Mouse (Mus musculus) thymus, postnatal 4 days (tissue): ENCODE measurements around the gene Ptges.
A peak's percentile ranks its signal among the peaks of the same experiment; 100 is the strongest.
"Not testable (repeated sequence)": the region's sequence is repeated elsewhere in the genome, so short reads cannot be mapped to it uniquely, and the experiment has no call there.

Source experiments
- DNase-seq: peaks from one replicate; pipeline ENCODE4 v3.0.0; 2021

Gene Ptges

GRCm38 (mm10) chr2:30929483-30930045 lies at the start of gene Ptges:
Ptges (minus strand) TSS chr2:30929863.
- peak; percentile 82 for DNase-seq

GRCm38 (mm10) chr2:30967352-30968327 lies 38.0 kb upstream of the Ptges start, which contains the start of gene Tor1a:
Tor1a (minus strand) TSS chr2:30967933.
- peak; percentile 89 for DNase-seq

GRCm38 (mm10) chr2:30966826-30967225 lies 37.2 kb upstream of the Ptges start:
- DNase-seq: peak; percentile 24

- no peak for DNase-seq
Measured at GRCm38 (mm10) chr2:30965627-30966026, 36.0 kb upstream of the Ptges start.

DNA sequence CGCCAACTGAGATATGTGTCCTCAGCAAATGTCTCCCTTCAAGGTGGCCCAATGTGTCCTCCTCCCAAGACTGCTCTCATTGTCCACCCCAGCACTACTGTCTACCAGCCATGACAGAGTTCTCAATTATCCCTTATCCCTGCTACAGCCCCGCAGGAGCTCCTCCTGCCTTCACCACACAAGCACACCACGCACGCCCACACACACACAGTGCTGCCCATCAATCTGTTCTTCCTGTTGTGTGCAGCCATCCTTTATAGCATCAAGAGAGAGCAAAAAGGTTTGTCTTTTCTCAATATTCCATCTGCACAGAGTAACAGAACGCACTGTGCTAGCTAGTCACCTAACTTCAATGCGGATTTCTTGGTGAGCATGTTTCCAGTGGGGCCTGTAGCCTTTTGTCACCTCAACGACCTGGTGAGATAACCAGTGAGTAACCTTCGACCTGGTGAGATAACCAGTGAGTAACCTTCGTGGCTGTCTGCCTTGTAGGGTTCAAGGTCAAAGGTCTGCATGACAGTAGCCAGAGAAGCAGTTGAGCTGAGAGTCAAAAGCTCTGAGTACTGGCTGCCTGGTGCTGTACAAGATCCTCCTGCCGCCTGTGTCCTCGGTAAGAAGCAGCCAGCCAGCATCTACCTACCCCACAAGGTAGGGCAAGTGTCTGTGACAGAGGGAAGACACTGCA lies 33.0 kb upstream of the Ptges start:
- DNase-seq: no peak

DNA sequence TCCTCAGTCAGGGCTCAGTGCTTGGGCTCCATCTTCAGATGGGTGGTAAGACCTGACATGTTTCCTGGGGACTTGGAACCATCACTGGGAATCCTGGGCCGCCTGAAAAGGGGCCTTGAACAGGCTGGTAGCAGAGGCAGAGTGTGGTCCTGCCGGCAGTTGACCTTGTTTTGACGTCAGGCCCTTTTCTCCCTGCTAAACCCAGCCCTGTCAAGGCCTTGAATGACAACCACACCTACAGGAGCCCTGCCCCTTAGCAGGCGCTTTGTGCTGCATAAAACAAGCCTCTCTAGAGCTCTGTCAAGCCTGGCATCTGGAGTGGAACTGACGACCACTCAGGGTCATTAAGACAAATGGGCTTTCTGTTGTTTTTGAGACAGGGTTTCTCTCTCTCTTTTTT lies 30.2 kb upstream of the Ptges start:
- DNase-seq: no peak

DNA sequence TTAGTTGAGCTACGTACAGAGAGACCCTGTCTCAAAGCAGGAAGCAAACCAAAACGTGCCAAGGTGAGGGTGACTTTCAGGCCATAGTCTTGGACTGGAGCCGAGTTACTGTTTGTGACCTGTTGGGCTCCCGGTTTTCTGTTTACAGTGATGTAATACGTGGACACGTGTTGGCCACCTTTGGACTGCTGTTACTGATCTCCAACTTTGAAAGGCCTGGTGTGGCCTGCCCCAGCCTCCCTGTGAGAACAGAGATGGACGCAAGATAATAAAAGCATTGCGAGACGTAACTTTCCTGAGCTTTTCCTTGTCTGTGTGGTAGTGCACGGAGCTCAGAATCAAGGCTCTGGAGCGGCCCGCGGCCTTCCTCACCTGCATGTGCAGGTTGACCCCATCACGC lies 29.1 kb upstream of the Ptges start:
- DNase-seq: no peak

DNA sequence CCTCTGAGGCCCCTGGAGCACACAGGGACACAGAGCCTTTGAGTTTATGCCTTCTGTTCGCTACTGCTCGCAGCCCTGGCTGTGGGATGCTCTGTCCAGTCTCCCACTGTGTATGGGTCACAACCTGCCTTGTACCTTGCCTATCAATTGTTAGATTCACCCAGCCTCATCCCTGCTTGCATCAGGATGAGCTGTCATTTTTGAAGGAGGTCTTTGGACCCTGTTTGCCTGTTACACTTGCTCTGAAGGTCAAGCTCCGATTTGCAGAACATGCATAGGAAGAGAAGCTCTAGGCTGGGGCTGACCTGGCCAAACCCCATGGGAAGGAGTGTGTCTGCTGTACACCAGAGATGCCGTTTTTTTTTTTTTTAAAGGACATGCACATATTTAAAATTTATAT lies 27.8 kb upstream of the Ptges start:
- no peak for DNase-seq

DNA sequence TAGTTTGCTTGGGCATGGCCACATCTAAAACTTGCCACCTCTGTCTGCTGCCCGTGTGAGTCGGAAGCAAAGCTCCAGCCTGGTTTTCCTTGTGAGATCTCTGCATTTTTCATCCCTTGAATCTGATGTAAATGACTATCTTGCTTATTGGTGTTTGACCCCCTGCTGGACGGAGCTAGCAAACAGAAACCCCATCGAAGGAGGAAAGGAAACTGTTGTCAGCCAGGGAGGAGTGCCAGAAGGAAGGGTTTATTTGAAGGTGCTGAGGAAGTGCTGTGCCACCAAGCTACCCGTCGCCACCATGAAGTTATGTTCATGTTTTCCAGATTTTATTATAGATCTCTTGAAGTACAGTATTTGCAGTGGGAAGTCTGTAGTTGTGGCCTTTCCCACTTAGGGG lies 25.1 kb upstream of the Ptges start:
- DNase-seq: no peak

GRCm38 (mm10) chr2:30952824-30953490 lies 23.3 kb upstream of the Ptges start, which contains the start of gene Tor1b:
Tor1b (plus strand) TSS chr2:30952959.
- peak; percentile 85 for DNase-seq

- no peak for DNase-seq
Measured at GRCm38 (mm10) chr2:30952457-30952823, 22.8 kb upstream of the Ptges start.

DNA sequence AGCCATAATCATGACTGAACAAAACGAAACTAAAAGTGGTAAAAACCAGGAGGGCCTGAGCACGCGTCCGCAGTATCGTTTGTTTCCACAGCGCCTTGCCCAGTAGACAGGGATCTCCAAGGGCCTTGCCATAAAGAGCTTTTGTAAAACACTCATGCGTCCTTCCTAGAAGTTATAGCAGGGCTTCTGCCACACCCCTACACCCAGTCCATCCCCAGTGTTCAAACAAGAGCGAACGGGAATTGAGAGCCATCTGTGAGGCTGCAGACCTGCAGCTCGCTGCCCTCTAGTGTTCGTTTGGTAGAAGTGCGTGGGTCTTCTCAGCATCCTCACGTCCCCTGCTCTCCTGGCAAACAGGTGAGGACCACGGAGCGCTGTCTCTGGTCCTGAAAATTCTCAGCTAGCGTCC lies 12.9 kb upstream of the Ptges start:
- peak; percentile 71 for DNase-seq

GRCm38 (mm10) chr2:30942116-30942515 lies 12.5 kb upstream of the Ptges start:
- not testable (repeated sequence) for DNase-seq

DNA sequence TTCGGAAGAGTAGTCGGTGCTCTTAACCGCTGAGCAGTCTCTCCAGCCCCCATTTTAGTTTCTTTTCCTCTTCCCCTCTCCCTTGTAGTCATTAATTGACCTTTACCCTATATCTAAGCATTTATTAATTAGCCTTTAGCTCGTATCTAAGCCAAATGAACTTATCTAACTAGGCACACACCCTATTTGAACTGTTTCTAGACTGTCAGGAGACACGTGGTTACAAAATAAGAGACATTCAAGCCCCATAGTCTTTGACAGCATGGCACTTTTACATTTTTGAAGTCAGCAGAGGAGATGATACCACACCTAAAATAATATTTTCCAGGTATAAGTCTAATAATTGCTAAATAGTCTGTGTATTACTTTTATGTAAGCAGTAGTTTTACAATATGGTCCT lies 11.9 kb upstream of the Ptges start:
- DNase-seq: no peak

GRCm38 (mm10) chr2:30938574-30938991 lies 8.9 kb upstream of the Ptges start:
- DNase-seq: no peak

- no peak for DNase-seq
Measured at GRCm38 (mm10) chr2:30937731-30938130, 8.1 kb upstream of the Ptges start.

- DNase-seq: no peak
Measured at GRCm38 (mm10) chr2:30936808-30937207, 7.1 kb upstream of the Ptges start.

GRCm38 (mm10) chr2:30933917-30934450 lies 4.3 kb upstream of the Ptges start:
- peak; percentile 79 for DNase-seq

- no peak for DNase-seq
Measured at GRCm38 (mm10) chr2:30933032-30933431, 3.4 kb upstream of the Ptges start.

DNA sequence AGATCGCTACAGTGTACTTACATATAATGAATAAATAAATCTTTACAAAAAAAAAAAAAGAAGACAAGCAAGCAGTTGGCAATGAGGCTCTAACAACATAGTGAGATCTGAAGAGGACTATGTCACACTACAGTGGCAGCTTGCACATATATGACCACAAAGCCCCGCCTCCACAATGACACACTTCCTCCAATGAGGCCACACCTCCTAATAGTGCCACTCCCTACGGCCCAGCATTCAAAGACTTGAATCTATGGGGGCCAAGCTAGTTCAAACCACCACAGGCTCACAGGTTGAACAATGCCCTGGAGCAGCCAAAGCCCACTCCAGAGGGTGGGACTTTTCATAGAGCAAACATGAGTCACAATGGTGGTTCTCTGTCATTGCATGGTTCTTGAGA lies 2.3 kb upstream of the Ptges start:
- DNase-seq: no peak

GRCm38 (mm10) chr2:30930846-30931245 lies 1.2 kb upstream of the Ptges start:
- DNase-seq: not testable (repeated sequence)

DNA sequence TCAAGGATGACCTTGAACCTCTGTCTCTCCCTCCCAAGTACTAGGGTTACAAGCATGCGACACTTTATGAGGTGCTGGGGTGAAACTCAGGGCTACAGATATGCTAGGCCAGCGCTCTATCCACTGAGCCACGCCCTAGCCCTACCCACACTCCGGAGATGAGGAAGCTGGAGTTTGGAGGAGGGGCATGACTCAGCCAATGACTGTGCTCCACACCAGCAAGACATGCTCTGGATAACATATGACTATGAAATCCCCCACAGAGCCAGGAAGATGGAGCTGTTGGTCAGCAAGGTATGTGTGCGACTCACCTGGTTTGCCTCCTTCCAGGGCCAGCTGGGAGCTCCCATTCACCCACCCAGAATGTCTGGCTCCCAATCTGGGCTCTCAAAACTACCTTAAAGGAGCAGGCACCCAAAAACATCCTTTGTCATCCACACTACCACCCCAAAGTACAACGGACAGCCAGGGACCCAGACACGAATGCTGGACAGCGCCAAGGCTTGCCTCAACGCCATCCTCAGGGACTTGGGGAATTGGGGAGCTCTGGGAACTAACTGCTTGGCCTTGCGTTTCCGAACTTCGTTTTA lies 675 bp downstream of the Ptges start:
- DNase-seq: no peak
